Mouse (Mus musculus): ENCODE results near the gene Tmem26.
A peak's percentile ranks its signal among the peaks of the same experiment; 100 is the strongest.
"Not testable (repeated sequence)": the region's sequence is repeated elsewhere in the genome, so short reads cannot be mapped to it uniquely, and the experiment has no call there.

Tmem26 gene

DNA sequence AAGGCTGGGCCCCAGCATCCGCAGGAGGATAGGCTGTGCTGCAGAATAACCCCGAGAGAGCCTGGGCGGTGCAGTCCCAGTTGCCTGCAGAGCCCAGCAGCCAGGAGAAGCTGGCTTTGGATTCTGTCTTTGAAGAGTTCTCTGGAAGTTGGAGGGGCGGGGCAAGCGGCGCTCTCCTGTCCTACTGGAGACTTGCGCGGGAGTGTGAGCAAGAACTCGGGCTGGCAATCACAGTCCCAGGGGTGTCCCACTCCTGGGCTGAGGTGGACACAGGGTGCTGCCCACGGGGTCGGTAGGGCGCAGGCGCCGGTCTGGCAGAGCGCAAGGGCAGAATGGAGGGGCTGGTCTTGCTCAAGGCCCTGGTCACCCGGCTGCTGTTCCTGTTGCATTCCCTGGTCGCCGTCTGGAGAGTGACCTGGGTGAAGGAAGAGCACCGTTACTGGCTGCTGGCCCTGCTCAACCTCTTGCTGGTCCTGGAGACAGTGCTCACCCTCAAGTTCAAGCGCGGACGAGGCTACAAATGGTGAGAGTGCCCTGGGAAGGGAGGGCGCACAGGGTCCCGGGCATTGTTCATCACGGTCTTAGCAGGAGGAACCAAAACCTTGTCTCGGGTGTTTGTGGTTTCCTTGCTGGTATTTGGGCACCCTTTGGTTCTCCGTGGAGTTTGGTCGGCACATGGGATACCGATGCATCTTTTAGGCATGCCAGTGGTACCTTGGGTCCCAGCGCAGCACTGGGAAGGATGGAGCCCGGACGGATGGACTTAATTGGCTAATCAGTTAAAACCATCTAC lies at the start of gene Tmem26:
TSS of gene Tmem26 (plus strand) at position 79 of the 793 bp plus-strand sequence.
- DNase-seq (ENCODE audit: low read depth) = no peak

DNA sequence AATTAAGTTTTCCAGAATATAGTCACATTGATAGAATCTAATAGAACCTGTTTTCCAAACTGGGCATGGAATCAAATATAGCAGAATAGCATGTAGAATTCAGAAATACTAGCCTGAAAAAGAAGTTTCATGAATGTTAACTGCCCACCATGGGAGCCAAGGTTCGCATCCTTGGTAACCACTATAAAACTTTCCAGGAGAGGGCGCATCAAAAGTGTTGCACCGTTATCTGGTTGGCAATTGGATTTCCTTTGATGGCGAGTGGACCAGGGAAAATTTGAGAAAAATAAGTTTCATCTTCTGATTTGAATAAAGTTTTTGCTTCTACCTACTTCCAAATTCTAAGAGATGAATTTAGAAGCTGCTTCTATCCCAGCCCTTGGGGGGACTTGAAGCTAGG lies 44.8 kb upstream of the Tmem26 start:
- DNase-seq (ENCODE audit: low read depth) = no peak

DNA sequence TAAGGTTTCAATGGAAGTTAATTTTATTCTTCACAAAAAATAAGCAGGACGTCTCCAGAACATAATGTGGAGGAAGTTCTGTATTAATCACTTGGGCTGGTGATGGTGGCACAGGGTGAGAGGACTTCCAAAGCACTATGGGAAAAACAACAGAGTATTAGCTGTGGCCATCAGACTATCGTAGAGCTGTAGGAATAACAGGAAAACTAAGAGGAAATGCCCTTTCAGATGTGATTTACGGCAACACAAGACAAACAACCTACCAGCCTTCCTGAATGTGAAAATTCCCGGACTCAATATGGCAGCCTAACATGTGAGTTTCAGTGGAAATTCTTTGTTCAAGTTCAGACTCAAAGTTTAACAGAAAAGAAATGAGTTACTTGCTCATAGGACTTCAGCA lies 42.2 kb upstream of the Tmem26 start:
- DNase-seq (ENCODE audit: low read depth) = no peak

- DNase-seq (ENCODE audit: low read depth) = no peak
These were observed 37.9 kb upstream of the Tmem26 start for GRCm38 (mm10) chr10:68685510-68685909.

GRCm38 (mm10) chr10:68691116-68691515 lies 32.3 kb upstream of the Tmem26 start:
- DNase-seq (ENCODE audit: low read depth) = no peak

GRCm38 (mm10) chr10:68692401-68692800 lies 31.0 kb upstream of the Tmem26 start:
- no peak for DNase-seq (ENCODE audit: low read depth)

- no peak for DNase-seq (ENCODE audit: low read depth)
These were observed 27.6 kb upstream of the Tmem26 start for GRCm38 (mm10) chr10:68695760-68696336.

- DNase-seq (ENCODE audit: low read depth) = no peak
These were observed 19.2 kb upstream of the Tmem26 start for GRCm38 (mm10) chr10:68704268-68704667.

GRCm38 (mm10) chr10:68705471-68706036 lies 17.9 kb upstream of the Tmem26 start:
- DNase-seq (ENCODE audit: low read depth) = no peak

- no peak for DNase-seq (ENCODE audit: low read depth)
These were observed 16.2 kb upstream of the Tmem26 start for GRCm38 (mm10) chr10:68707014-68707852.

DNA sequence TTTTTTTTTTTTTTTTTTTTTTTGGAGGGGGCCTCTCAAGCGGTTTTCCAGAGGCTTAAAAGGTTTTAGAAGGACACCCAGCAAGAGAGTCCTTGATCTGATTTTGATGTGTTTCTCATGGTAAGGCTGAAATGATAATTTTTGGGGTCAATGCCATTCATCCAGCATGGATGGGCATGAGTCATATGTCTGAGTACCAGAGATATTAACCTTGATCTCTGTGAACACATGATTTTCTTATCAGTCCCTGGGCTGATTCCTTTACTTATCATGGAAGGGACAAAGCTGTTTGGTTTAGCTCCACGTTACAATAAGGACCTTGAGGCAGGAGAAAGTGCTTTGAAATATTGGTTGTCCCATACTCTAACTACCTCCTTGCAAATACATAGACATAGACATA lies 10.5 kb upstream of the Tmem26 start:
- DNase-seq (ENCODE audit: low read depth) = no peak

GRCm38 (mm10) chr10:68714302-68714701 lies 9.1 kb upstream of the Tmem26 start:
- no peak for DNase-seq (ENCODE audit: low read depth)

DNA sequence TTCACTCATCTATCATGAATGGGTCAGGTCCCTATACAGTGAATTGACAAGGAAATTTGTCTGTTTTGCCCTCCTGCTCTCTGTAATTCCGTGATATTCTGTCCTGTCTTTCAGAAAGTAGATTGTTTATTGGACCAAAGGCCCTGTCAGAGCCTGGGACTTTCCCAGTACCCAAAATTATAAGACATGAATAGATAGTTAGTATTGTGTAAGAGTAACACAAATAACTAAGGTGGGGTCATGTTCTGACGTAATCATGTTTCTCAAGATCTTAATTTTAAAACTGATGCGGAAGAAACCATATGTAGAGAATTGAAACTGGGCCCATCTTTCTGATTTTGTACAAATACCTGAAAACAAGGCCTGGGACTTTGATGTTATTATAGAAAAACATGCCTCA lies 8.1 kb upstream of the Tmem26 start:
- DNase-seq (ENCODE audit: low read depth) = no peak

DNA sequence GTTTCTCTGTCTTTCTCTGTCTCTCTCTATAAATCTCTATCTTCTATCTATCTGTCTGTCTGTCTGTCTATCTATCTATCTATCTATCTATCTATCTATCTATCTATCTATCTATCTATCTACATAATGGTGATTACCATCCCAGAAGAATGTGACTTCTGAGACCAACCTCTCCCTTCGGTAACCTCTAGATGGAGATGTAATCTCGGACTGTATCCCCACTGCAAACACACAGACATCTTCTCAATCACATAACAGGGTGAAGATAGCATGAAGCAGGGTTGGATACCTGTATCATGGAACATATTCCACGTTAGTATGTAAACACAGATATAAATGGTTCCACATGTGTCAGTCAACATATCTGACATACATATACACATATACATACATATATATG lies 5.1 kb upstream of the Tmem26 start:
- no peak for DNase-seq (ENCODE audit: low read depth)

DNA sequence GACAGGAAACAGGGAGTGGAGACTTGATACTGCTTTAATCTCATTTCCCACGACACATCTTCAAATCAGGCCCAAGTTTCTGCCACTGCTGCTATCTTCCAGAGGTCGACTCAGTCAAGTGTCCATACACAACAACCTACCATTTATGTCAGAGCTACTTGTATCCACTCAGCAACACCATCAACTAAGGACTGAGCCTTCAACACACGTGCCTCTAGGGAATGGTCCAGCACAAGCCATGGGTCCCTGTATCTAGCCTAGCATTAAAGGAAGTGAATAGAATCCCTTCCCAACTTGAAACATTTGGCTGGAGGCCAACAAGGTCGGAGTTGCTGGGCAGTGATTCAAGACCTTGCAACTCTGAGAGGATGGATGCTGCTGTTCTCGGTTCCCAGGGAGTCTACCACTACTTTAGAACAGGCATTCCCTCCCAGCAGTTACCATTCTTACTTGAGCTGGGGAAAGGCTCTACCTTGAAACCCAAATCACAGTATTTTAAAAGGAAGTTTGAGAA lies 2.5 kb upstream of the Tmem26 start:
- DNase-seq (ENCODE audit: low read depth) = no peak

DNA sequence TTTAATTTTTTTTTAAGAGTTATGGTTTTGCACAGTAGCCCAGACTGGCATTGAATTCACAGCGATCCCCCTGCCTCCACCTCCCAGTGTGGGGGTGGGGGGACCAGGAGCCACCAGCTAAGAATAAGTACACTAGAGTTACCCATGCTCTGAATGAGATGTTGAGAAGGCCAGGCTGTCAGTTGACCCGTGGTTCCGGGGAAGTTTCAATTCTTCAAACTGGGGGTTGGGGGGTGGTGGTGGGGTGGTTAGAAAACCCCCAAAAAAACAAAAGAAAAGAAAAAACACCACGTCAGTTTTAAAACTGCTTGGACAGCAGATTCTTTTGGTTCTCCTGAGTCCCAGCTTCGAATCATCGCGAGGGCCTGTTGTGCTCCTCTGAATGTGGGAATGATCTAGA lies 431 bp upstream of the Tmem26 start:
- DNase-seq (ENCODE audit: low read depth) = no peak

GRCm38 (mm10) chr10:68724361-68724720 lies 895 bp downstream of the Tmem26 start:
- peak; percentile 55 for DNase-seq (ENCODE audit: low read depth)

DNA sequence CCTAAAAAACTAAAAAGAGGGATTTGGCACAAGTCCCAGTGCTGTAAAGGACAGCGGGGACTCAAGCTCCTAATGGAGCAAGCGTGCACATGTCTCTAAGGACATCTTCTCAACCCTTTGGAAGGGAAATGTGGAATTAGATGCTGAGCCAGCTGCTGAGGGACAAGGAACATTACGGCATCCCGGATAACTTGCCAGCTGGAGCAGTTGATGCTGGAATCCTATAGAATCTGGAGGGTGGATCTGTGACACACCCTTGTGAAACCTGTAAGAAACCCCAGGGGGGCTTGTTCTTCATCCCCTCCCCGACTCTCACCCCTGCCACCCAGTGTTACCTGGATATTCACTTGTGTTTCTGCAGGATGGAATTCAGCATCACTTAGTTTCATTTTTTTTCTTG lies 4.0 kb downstream of the Tmem26 start:
- DNase-seq (ENCODE audit: low read depth) = no peak

DNA sequence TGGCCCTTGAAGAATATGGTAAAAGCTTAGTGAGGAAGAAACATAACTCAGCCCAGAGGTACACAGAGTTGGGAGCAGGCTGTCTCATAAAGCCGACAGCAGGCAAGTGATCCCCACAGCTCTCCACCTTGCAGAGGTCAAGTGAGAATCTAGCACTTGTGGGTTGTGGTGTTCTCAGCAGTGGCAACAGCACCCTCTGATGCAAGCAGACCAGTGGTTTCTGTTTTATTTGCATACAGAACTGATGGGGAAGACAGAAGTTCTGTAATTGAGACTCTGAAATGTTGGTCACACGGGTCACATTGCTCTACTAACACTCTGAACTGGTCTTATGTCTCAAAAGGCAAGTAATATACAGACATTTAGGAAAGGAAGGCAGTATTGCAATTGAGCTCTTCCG lies 12.2 kb downstream of the Tmem26 start:
- DNase-seq (ENCODE audit: low read depth) = no peak

DNA sequence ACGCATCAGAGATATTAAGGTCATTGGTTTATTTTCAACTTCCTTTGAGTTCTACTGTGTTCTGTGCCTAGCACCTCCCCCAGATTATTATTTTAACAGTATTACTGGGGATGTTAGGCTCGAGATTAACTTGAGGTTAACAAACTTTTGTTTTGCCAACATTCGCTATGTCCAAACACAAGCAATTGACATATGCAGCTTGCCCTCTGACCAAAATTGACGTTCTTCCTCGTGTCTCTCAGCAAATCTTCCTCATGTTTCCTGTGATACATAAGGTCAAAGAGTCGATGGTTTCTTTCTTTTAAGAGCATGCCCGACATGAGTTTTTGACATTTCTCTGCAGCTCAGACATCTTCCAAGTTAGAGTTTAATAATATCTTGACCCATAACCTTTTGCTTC lies 13.9 kb downstream of the Tmem26 start:
- no peak for DNase-seq (ENCODE audit: low read depth)

- not testable (repeated sequence) for DNase-seq (ENCODE audit: low read depth)
These were observed 15.5 kb downstream of the Tmem26 start for GRCm38 (mm10) chr10:68738981-68739380.

GRCm38 (mm10) chr10:68740251-68740650 lies 16.8 kb downstream of the Tmem26 start:
- no peak for DNase-seq (ENCODE audit: low read depth)
